Mouse (Mus musculus) kidney, adult 9 months (tissue): ENCODE measurements around the gene Tnni1.

Experiments
- DNase-seq: peaks from one replicate; pipeline ENCODE4 v3.0.0; 2022

Tnni1 gene

DNA sequence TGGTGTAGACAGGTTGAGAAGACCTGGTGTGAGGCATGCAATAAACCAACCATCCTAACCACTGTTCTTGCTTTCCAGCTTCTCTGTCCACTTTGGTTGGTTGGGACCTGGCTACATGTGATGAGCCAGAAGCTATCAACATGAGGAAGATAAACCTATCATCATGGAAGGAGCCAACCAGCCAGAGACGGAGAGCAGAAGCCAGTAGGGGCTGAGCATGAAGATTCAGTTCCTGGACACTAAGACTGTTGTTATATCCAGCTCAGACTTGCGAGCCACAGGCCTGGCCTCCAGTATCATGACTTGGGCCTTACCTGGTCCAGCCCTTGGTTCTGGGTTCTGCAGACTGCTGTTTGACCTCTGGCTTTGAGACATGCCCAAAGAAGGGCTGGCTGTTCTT is 10.8 kb upstream of the Tnni1 start:
- DNase-seq = no peak

DNA sequence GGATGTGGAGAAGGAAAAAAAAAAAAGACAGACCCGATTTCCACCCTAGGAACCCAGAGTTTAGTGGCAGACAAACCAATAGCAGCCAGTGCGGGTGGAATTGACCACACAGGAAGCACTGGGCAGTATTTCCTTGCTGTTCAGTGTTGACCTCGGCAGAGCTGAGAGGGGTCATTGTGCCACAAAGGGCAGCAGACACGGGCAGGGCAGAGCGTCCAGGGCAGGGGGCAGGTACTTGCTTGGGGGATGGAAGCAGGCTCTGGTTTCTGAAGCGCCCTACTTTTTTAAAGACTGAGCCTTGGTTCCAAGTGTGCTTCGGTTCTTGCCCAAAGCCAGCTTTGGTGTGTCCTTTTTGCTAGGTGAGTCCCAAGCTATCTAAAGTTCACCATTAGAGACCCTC is 9.0 kb upstream of the Tnni1 start:
- DNase-seq = no peak

DNA sequence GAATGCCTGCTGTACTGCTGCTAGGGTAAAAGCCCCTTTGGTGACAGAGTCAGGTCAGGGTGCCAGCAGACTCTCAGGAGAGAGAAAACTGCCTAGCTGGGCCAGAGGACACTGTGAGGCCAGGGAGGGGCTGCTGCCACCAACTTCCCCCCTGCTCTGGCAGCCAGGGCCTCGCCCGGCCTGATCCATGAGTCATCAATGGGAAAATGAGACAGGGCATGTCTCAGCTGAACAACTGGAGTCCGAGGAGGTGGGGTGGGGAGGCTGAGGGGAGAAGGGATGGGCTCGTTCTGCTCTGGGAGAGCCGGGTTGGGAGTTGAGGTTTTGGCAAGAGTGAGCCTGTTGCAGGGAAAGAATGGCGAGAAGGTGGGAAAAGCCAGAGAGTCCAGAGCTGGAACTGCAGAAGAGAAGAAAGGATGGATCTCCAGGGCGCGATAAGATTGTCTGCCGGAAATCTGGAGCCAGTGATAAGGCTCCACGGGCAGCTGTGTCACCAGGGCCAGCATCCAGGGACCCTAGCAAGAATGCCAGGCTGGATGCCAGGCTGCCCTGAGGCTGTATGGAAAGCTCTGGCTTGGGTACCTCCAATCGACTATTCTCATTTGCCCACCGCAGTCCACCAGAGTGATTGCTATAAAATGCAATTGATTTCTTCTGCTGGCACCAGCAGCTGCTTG is 8.2 kb upstream of the Tnni1 start:
- DNase-seq = no peak

DNA sequence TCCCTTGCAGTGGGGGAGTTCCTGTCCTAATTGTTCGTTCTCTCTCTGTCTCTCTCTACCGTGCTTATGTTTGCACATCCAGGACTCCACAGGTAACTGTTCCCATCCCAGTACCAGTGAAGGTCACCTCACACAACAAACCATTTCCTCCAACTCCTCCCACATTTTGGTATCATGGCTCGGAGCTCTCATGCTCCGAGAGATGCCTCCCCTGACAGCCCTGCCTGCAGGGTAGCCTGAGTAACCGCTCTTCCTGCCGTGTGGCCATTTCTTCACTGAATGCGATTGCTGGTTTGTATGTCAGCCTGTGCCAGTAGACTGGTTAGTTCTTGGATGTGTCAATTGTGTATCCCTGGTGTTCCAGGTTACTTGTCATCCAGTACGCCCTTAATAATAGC is 7.7 kb upstream of the Tnni1 start:
- DNase-seq = no peak

DNA sequence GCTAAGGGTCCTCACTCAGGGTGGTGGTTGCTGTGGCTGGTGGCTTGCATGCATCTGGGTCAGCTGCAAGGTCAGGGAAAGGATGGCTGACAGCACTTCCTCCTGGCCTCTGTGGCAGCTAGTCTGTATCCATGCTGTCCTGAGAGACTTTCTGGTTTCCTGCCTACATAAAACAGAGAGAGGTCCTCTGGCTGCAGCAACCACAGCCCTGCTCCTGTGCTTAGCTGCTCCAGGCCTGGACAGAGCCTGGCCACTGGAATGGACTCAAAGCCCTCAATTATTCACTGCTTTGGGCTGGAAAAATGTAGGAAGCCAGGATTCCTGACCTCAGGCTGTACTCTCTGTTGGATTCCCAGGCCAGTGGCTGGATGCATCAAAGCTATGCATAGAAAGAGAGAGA is 2.6 kb upstream of the Tnni1 start:
- no peak for DNase-seq

DNA sequence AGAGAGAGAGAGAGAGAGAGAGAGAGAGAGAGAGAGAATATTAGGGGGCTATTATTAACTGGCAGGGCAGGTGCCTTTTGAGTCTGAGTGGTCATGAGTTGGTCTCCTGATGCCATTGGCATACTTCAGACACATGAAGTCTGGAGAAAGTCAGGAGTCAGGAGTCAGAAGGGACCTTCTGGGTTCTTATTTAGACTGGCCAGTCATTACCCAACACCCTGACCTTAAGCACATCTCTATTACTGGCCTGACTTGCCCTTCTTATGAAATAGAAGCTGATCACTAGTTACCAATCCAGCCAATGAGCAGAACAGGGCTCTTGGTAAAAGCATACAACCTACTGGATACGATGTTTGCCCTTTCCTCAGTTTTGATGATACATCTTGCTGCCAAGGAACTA is 2.2 kb upstream of the Tnni1 start:
- DNase-seq = no peak

DNA sequence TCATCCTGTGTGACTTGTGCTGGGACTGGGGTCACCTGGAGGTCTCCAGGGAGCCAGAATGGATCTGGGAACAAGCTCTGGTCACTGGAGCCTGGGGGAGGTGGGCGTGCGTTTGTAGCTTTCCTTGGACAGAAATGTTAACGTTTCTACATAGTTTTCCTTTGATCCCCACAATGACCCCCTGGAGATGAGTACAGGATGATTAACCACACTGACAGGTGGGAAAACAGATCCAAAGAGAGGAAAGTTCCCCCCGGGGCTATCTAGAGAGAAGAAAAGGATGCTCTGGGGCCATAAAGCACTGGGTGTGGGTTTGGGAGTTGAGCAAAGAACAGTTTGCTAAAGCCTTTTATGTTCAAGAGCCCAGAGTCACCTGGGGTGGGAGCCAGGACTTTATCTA is 1.4 kb downstream of the Tnni1 start:
- no peak for DNase-seq

DNA sequence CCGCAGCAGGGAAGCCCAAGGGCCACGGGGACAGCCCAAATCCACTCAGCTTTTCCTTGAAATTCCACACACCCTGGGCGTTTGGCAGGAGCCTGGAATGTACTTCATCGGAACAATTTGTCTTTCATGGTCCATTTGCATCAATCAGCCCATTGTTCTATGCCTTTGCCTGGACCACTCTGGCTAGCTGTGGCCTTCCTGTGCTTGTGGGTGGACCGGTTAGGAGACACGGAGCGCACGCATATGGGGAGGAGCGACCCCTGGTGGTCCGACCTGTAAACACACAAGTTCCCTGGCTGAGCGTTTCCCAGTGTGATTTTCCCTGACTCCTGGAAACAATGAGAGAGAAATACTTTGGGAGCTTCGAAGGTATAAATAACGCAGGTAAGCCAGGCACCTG is 2.0 kb downstream of the Tnni1 start:
- peak; percentile 71 for DNase-seq

DNA sequence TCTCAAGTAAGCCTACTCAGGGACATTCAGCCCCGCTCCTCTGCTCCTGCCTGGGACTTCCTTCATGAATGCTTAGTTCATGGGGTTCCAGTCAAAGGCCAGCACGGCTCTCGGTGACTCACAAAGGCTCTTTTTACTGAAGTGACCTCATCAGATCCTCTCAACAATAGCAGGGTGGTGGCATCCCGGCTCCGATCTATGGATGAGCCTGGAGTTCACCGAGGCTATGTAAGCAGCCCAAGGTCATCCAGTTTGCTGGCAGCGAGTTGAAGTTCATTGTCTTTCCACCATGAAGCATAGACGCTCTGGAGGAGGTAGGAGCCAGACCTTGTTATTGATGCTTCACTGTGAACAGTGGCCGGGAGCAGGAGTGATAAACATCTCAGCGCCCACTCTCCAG is 3.6 kb downstream of the Tnni1 start:
- DNase-seq = no peak

DNA sequence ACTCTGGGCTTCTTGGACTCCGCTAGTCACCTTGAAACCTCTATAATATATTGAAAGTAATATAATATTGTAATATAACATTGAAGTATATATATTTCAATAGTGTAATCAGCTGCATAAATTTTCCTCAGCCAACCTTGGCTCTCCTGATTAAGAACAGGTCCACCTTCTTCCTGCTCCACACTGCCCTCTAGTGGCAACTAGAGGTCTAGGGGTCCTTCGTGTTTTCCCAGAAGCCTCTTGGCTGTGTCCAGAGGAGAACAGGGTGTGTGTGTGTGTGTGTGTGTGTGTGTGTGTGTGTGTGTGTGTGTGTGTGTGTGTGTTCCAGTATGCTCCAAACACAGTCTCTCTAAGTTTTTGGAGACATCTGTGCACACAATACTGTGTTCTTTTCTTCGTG is 8.6 kb downstream of the Tnni1 start:
- peak; percentile 77 for DNase-seq

DNA sequence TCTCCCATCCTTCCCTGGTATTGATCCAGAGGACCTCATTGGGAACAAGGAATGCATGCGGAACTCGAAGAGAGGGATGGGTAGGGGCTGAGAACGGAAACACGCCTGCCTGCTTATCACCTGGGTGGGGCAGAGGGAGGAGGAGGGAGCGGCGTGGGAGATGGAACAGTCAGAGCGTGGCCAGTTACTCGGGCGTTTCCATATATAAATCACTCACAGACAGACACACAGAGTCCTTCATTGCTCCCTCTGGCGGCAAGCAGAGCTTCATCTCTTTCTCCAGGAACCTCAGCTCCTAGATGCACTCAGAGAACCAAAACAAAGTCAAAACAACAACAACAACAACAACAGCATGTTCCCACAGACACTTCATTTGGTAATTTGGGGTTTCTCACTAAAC is 9.5 kb downstream of the Tnni1 start:
- DNase-seq = no peak

DNA sequence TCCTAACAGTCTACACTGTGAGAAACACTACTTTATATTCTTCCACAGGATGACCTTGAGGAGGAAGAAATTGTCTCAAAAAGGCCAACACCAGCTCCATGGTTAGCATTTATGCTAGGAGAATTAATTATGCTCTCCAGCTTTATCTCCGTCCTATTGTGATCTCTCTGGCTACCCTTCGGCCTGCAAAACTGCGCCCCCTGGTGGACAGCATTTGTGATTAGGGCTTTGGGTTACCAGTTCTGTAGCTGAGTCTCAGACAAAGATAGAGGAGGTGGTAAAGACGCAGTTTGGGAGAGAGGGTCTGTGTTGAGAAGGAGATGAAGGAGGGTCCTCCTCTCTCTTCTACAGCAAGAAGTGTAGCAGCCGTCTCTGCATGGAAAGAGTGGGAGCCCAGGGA is 10.6 kb downstream of the Tnni1 start:
- peak; percentile 67 for DNase-seq

DNA sequence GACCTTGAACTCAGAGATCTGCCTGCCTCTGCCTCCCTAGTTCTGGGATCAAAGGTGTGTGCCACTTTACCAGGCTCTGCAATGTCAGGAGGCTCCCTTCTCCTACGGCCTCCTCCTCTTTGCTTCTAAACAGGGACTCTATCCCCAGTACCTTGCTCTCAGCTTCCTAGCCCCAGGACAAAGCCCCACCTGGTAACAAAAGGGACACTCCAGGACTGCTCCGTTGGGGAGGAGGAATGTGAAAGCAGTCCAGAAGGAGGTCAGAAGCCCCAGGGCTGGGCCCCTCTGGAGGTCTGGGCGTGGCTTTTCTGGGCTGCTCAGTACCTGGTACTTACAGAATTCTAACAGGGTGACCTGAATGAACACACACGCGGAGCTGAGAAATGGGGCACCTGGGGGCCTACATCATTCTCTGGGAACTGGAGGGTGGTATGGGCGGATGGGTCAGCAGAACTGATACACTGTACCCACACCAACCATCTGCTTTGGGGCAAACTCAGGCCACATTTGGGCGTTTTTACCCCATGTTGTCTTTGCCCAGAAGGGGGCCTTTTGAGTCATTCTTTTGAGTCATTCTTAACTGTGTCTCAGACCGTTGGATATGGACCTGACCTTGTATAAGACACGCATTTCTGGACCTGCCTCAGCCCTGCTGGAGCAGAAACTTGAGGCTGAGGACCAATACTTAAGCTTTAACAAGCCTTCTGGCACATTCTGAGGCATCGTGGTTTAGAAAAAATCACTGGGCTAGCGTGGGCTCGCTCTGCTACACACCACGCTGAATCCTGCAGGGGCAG is 13.1 kb downstream of the Tnni1 start:
- no peak for DNase-seq

DNA sequence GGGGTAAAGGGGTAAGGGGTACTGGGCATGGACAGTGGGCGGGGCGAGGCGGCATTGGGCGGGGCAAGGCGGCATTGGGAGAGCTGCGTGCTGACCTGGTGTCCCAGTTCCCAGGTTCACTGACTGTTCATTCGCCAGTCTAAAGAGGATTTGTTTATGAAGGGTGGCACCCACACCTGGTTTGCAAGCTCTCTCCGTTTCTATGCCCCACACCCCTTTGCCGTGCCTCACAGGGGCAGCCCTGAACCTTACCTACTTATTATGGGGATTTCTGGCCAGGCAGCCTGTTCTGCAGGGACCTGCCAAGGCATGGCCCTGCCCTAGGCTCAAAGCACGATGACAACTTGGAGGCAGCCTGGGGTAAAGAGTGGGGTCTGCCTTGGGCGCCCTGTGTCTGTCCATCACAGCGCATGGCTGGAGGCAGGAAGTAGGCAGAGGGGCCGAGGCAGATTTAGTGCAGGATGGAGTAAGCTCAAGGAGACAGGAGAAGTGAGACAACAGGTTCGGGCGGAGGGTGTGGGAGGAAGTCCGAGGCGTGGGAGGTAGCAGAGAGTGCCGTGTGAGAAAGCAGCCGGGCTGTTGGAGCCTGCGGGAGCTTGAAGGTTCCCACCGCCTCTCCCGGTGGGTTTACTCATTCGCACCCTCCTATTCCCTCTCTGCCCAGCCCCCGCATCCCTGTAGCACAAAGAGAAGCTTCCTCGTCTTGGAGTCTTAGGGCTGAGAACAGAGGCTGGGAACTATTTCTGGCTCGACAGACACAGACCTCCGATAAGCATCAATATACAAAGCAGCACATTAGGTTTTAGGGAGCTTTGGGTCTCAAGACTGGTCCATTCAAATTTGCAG is 14.4 kb downstream of the Tnni1 start:
- no peak for DNase-seq

DNA sequence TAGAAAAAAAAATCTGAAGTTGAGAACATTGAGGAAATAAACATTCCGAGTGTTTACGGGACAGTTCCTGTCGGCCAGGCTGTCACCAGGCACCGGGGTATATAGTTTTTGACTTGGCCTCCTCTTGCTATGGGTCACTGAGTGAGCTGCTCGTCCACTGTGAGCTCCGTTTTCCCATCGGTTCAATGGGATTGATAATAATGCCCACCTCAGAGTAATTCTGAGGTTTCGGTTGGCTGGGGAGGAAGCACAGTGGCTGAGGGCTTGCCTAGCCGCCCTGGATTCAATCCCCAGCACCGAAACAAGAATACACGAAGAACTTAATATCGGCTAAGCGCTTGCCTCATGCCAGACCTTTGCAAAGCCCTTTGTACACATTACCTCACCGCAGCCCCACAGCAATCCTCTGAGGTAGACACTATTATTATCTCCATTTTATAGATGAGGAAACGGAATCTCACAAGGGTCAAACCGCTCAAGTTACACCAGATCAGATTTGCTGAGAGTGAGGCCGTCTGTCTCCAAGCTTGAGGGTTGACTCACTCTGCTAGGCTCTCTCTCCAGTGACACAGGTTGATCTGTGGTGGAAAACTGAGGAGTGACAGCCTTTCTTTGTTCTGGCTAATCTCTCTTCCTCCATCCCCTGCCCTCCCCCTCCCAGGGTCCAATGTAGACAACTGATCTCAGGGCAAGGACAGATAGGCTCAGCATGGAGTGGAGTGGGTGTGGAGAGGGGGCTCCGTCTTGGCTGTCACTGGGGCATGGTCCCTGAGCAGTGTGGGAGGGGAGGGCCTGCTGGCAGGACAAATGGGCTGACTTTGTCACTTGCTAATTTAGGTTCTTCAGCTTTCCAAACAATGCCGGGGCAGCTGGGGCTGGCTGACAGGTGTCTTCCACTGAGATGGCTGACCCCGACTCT is 15.2 kb downstream of the Tnni1 start:
- DNase-seq = no peak

DNA sequence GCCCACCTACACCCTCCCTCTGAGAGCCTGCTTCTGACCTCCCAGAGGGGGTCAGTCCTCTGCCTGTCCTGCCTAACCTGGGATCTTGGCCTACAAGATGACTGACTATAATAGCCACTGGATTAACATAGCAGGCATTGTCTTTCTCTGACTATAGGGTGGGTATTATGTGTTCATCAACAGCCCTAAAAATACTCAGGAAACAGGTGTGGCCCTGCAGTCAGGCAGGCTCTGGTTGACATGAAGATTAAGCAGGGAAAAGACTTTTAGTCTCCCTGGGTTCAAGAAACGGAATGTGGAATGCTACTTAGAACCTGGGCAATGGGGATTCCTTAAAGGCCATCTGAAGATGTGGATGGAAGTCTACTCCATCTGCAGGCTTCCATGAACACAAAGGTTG is 19.3 kb downstream of the Tnni1 start:
- no peak for DNase-seq

DNA sequence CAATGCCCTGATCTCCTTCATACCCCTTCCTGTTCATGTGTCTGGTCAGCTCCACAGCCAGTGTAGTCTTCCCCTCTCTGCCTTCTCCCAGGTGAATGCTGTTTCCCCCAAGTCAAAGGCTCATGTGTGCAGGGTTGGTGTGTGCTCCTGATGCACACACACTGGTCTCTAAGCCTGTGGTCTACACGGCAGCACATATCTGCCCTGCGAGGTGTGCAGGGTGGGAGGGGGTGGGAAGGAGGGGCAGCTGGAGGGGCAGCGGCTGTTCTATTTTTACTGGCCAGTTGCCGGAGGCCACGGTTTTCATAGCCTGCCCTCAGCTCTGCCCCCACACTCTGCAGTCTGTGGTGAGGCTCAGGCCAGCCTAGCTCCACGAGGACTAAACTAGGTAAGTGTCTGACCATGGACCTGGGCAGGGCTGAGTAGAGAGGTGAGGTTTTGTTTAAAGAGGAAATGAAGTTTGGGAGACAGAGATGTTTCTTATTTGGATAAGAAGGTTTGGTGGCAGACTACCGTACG is 19.9 kb downstream of the Tnni1 start:
- DNase-seq = no peak

DNA sequence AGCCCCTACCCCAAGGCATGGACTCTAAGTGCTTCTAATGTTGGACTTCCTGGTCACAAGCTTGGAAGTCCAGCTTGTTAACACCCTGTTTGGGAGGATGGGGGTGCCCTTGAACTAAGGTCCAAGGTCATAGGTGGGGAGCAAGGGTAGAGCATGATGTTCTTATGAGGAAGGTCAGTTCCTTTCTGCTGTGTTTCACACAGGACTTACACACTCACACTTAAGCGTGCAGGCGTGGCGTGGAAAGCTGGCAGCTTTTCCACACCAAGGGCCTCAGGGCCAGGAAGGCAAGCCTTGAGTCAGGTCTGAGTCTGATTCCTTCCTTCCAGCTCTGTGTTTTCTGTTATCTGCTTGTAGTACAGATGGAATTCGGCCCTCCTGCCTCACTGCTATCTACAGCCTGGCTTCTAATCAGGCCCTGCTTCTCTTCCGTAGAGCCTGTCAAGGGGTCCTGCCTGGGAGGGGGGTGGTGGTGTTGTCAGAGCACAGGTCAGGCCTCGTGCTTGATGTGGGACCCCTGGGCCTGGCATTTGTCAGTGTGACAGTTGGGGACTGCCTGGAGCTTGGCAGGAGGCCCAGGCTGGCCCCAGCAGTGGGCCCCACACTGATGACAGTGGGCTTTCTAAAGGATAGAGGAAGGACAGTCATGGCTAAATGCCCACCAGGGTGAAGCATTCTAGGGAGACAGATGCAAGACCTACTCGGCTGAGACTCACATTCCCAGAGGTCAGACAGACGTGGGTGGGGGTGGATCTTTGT is 21.1 kb downstream of the Tnni1 start:
- DNase-seq = no peak

DNA sequence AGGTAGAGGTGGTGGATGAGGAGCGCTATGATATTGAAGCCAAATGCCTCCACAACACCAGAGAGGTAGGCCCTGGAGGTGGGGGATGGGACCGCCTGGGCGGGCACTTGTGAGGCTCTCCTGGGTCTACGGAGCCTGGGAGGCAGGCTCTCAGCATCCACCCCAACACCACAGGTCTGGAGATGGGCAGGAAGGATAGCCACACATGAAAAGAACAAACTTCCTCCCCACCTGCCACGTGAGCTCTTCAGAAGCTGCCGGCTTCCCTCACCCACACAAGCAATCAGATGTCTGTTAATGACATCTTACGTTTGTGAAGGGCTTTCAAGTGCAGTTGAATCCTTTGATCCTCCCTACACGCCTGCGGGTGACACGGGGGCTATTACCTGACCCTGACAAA is 28.3 kb downstream of the Tnni1 start:
- no peak for DNase-seq

DNA sequence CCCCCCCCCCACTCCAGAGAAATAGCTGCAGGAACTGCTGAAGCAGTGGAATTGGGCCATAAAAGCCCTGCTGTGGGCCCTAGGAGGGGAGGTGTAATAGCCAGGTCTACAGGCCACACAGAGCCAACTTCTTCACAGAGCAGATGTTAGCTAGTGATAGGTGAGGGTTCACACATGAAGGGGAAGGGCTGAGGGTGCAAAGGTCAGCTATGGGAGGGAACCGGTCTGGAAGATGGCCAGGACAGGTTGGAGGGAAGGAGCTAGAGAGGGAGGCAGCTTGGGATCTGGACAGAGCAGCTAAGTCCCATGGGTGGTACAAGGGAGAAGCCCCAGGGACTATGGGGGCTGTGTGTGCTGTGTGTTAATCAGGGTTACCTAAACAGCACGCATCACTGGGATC is 30.9 kb downstream of the Tnni1 start:
- peak; percentile 77 for DNase-seq

DNA sequence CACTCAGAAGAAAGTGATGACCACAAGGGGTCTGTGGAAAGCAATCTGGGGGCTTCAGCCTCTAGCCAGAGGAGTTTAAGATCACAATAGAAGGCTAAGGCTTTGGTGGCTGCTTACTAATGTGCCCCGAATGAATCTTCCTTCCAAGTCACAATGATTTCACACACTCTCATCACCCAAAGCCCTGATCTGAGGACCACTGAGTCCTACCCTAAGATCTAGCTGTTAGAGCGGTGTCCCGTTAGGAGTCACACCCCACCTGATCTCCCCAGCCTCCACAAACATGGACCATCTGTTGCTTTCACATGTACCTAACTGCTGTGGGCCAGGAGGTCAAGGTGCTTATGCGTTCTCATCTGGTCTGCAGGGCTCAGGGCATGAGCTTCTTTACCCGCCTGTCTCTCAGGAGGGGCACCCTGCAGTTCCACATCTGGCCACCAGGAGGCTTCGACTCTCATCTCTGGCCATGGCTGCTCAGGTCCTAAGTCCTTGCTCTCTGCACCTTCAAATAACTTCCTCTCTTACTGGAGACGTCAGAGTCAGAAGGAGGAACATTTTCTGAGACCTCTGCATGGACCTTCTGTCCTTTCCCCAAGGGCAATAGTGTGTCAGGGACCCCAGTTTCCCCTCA is 31.9 kb downstream of the Tnni1 start:
- peak; percentile 96 for DNase-seq
